Mouse (Mus musculus): Measurements from ENCODE around the gene Slamf9. TPM values are rescaled to one million over a fixed set of nuclear protein-coding genes. Genes with fewer than 3 reads are reported as not detected.

Gene Slamf9
- total RNA-seq, 2 experiments from 2014 or later, result 0.53 to 0.93 TPM

- intact Hi-C loops (cut with DNase I), result loop anchor here (5.0 kb wide), 1 partner anchor 146 kb away; the partner anchor contains the start of gene Dusp23
Observed at GRCm38 (mm10) chr1:172486236-172486635, 11.1 kb downstream of the Slamf9 start.

GRCm38 (mm10) chr1:172486651-172487050 lies 11.5 kb downstream of the Slamf9 start:
- intact Hi-C loops (cut with DNase I), result loop anchor here (5.0 kb wide), 1 partner anchor 146 kb away; the partner anchor contains the start of gene Dusp23
- DNase-seq (ENCODE audit: low spot score in 2 of 2), result no peak

More at GRCm38 (mm10) chr1:172486236-172486635, 11.1 kb downstream of the Slamf9 start:
- no peak for DNase-seq (ENCODE audit: low spot score in 2 of 2)

GRCm38 (mm10) chr1:172487859-172488258 lies 12.7 kb downstream of the Slamf9 start:
- DNase-seq (ENCODE audit: low spot score in 2 of 2), result no peak
- intact Hi-C loops (cut with DNase I), result loop anchor here (5.0 kb wide), 1 partner anchor 144 kb away; the partner anchor contains the start of gene Dusp23

DNA sequence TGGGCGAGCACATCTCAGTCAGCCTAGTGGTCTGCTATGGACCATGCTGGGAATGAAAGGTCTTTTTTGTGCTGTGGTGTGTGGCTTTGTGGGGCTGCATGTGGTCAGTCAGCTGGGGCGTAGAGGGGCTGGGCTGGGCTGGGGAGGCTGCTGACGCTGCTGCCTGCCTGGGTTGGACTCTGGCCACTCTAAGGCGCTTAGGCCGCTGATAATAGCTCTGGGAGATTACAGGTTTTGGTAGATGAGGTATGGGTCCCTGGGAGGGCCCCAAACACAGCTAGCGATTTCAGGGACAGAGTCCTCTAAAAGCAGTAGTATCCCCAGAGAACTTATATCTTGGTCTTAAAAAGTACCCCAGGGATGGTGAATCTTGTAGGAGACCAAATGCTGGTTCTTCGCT lies 13.7 kb downstream of the Slamf9 start:
- intact Hi-C loops (cut with DNase I), result loop anchor here (5.0 kb wide), 1 partner anchor 143 kb away; the partner anchor contains the start of gene Dusp23
- no peak for DNase-seq (ENCODE audit: low spot score in 2 of 2)

DNA sequence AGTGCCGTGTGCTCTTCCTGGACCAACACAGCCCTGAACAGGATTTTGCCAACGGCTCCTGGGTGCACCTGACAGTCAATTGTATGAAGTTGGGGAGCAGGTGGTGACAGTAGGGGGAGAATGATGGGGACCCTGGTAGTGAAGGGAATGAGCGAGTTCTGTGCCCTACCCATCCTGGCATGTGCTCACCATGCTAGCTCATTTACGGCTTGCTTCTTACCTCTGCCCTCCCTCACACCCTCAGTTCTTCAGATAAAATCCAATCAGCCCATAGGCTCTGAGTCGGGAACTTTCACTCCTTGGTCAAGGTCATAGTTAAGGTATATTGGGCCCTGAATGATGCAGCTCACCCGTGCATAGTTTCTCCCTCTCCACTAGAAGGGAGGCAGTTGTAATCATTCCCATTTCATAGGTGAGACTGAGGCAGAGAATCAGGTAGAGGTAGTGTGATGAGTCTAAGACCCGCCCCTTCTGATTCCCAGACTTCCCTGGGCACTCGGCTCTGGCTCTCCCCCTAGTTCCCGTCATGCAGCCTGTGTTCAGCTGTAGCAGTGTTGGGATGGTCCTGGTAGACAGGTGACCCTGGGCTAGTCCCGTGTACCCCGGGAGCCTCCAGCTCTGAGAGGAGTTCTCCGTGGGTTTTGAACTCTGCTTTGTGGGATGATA lies 14.6 kb downstream of the Slamf9 start:
- DNase-seq (ENCODE audit: low spot score in 2 of 2), result no peak
- intact Hi-C loops (cut with DNase I), result loop anchor here (1.0 to 10.0 kb wide), 3 partner anchors 77 to 905 kb away; partner anchors contain the start of gene Dusp23

GRCm38 (mm10) chr1:172490261-172490661 lies 15.1 kb downstream of the Slamf9 start:
- peak; percentile 77 to 89 for DNase-seq (ENCODE audit: low spot score in 2 of 2)
- intact Hi-C loops (cut with DNase I), result loop anchor here (1.0 to 10.0 kb wide), 2 partner anchors 78 to 905 kb away; no protein-coding TSS in a partner anchor

GRCm38 (mm10) chr1:172492047-172492446 lies 16.9 kb downstream of the Slamf9 start:
- DNase-seq (ENCODE audit: low spot score in 2 of 2), result no peak
- intact Hi-C loops (cut with DNase I), result loop anchor here (10.0 kb wide), 1 partner anchor 903 kb away; no protein-coding TSS in a partner anchor

DNA sequence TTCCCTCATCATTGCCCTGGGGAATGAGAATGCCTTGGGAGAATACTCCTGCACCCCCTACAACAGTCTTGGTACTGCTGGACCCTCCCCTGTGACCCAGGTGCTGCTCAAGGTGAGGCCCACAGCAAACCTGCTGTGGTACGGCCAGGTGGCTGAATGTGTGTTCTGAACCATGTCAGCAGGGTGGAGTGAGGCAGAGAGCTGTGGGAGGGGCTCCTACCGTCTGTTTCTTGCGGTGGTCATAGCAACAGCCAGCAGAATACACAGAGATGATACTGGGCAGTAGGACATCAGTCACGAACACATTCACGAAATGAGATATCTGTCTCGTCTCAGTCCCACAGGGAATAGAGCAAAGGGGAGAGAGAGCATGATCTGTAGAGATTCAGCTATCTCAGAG lies 18.4 kb downstream of the Slamf9 start:
- intact Hi-C loops (cut with DNase I), result loop anchor here (10.0 kb wide), 1 partner anchor 901 kb away; no protein-coding TSS in a partner anchor
- DNase-seq (ENCODE audit: low spot score in 2 of 2), result no peak

GRCm38 (mm10) chr1:172496030-172496429 lies 20.9 kb downstream of the Slamf9 start:
- DNase-seq (ENCODE audit: low spot score in 2 of 2), result no peak
- intact Hi-C loops (cut with DNase I), result loop anchor here (10.0 kb wide), 1 partner anchor 899 kb away; no protein-coding TSS in a partner anchor

- intact Hi-C loops (cut with DNase I), result loop anchor here (10.0 kb wide), 1 partner anchor 897 kb away; no protein-coding TSS in a partner anchor
- DNase-seq (ENCODE audit: low spot score in 2 of 2), result no peak
Observed at GRCm38 (mm10) chr1:172497428-172497827, 22.3 kb downstream of the Slamf9 start.

DNA sequence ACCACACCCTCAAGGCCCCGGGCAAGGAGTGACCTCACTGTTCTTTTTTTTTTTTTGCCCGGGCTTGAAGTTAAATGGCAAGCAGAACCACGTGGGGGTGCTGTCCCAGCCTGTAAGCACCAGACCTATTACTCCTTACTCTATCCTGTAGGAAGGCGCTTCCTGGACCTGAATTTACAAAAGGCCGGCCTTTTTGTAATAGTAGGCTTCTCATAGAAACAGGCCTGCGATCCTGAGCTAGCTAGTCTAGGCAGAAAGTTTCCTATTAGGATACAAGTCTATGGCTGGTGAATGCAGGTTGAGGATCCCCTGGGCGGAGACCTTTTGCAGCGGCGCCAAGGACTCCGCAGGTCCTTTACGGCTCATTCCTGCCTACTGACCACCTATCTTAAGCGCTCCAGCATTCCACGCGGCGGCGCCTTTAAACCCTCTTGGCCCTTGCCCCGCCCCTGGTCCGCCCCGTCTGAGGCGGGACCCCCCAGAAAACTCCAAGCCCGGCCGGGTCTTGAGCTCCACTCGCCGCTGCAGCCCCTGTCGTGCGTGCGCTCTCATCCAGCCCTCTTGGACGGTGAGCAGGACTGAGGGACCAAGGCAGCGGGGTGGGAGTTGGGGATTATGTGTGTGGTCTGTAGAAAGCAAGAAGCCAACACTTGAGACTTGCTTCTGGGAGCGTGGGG lies 24.7 kb downstream of the Slamf9 start, which contains the start of gene Tagln2:
Tagln2 (plus strand) TSS at position 283 of the 677 bp plus-strand sequence.
- intact Hi-C loops (cut with DNase I), result loop anchor here (10.0 kb wide), 1 partner anchor 895 kb away; no protein-coding TSS in a partner anchor
- DNase-seq (ENCODE audit: low spot score in 2 of 2), result peak in 1 of 2 experiments; percentile 33

- no peak for DNase-seq (ENCODE audit: low spot score in 2 of 2)
- intact Hi-C loops (cut with DNase I), result no loop called here
Observed at GRCm38 (mm10) chr1:172500451-172501370, 25.6 kb downstream of the Slamf9 start.

- no peak for DNase-seq (ENCODE audit: low spot score in 2 of 2)
- intact Hi-C loops (cut with DNase I), result no loop called here
Observed at GRCm38 (mm10) chr1:172501371-172502144, 26.4 kb downstream of the Slamf9 start.

GRCm38 (mm10) chr1:172502145-172503110 lies 27.3 kb downstream of the Slamf9 start:
- intact Hi-C loops (cut with DNase I), result no loop called here
- no peak for DNase-seq (ENCODE audit: low spot score in 2 of 2)

DNA sequence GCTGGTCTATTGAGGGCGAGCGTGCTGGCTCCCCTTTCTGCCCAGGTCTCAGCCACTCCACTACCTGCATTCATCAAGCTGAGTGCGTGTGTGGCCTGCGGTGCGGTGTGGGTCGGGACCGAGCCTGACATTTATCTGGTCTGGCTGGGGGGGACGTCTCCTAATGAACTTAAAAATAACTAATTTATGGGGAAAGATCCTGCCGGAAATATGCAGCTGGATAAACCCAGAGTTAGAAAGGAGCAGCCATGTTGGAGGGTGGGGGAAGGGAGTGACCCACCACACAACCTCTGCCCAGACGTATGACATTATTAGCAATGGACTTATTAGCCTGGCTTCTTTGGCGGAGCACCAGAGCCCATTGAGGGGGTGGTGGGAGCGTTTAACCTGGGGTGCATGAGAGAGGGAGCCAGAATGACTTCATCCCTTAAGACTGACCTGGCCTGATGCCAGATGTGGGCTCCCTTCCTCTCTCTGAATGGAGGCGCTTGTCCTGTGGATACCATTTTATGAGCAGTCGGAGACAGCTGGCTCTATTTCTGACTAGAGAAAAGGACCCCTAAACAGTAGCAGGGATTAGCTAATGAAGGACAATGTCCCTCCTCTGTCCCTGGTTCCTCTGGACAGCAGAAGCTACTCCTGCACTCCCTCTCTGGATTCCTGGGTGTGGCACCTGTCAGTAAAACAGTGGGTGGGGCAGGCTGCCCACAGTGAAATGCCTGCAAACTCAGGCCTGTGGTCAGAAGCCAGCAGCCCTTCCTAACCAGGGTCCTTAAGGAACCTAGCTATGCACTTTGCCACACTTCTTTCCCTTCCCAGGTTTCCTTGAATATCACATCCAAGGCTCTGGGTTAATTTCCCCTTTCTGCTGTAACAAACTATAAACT lies 28.2 kb downstream of the Slamf9 start:
- DNase-seq (ENCODE audit: low spot score in 2 of 2), result peak in 1 of 2 experiments; percentile 32
- intact Hi-C loops (cut with DNase I), result no loop called here

- DNase-seq (ENCODE audit: low spot score in 2 of 2), result no peak
- intact Hi-C loops (cut with DNase I), result no loop called here
Observed at GRCm38 (mm10) chr1:172504756-172505155, 29.6 kb downstream of the Slamf9 start.
